In genomic region chr1:33663163-33663562, GRCm38 (mm10) we compare ENCODE assay signal across 8 mouse cellular contexts. TPM values are rescaled to one million over a fixed set of nuclear protein-coding genes. Genes with fewer than 3 reads are reported as not detected.
A peak's percentile ranks its signal among the peaks of the same experiment; 100 is the strongest.
DNase-seq lines count a peak whose midpoint lies in the region; ATAC-seq and TF ChIP-seq lines count a peak whose summit lies in the region.
"Had no signal": no experiment of that assay in that cellular context is flagged by ENCODE, and none has a peak within 500 bp of the region (broad histone marks: within the 10 kb centered on the region; RNA-seq: fewer than 3 reads in every experiment).

No protein-coding gene starts in this region.

- no peaks in the 10 kb centered on the region for H3K27me3 ChIP-seq in kidney, postnatal 0 days (ENCODE audit: insufficient read depth, low read length)
- H3K27me3 ChIP-seq in kidney, embryonic 15.5 days, result no peaks in the 10 kb centered on the region
- no peaks in the 10 kb centered on the region for H3K27me3 ChIP-seq in E14TG2a.4 (ENCODE audit: insufficient read depth, low read length)

- peak; percentile 73 for TF ChIP-seq CTCF in kidney, postnatal 0 days (IDR thresholded peaks at IDR 0.05; ENCODE audit: low read depth)
- peak; percentile 52 for TF ChIP-seq CTCF in E14TG2a.4 (conservative IDR thresholded peaks at IDR 0.05; ENCODE audit: low read length)

- 0 out of 2 replicates have a peak, but pooled peaks cover 18% of the 10 kb centered on the region for H3K36me3 ChIP-seq in kidney, postnatal 0 days (ENCODE audit: insufficient read depth, low read length)
- peaks cover 49% of the 10 kb centered on the region for H3K36me3 ChIP-seq in kidney, embryonic 15.5 days
- peaks cover 77% of the 10 kb centered on the region for H3K36me3 ChIP-seq in E14TG2a.4 (ENCODE audit: insufficient read depth, low read length)

- no peak overlapping the region for H3K4me3 ChIP-seq in kidney, postnatal 0 days (replicated peaks; ENCODE audit: low read depth, low read length)
- no peak overlapping the region for H3K4me3 ChIP-seq in kidney, embryonic 15.5 days (replicated peaks)
- no peak overlapping the region for H3K4me3 ChIP-seq in E14TG2a.4 (replicated peaks; ENCODE audit: low read length)

- no peak overlapping the region for H3K9ac ChIP-seq in kidney, postnatal 0 days (ENCODE audit: low read depth, low read length)
- no peak overlapping the region for H3K9ac ChIP-seq in kidney, embryonic 15.5 days

- H3K9me3 ChIP-seq in kidney, postnatal 0 days (replicated peaks; ENCODE audit: low read length), result no peaks in the 10 kb centered on the region
- H3K9me3 ChIP-seq in kidney, embryonic 15.5 days (replicated peaks), result no peaks in the 10 kb centered on the region
- no peaks in the 10 kb centered on the region for H3K9me3 ChIP-seq in E14TG2a.4 (ENCODE audit: low read length)

- H3K4me2 ChIP-seq in kidney, postnatal 0 days (ENCODE audit: low read length), result no peak overlapping the region
- H3K4me2 ChIP-seq in kidney, embryonic 15.5 days, result no peak overlapping the region

- no peaks in the 10 kb centered on the region for H3K4me1 ChIP-seq in kidney, postnatal 0 days (replicated peaks; ENCODE audit: insufficient read depth, low read length)
- H3K4me1 ChIP-seq in kidney, embryonic 15.5 days, result no peaks in the 10 kb centered on the region
- peaks cover 6% of the 10 kb centered on the region for H3K4me1 ChIP-seq in E14TG2a.4 (replicated peaks; ENCODE audit: low read depth, low read length)

- intact Hi-C loops in left cerebral cortex, postnatal 36 days (cut with DNase I), result no loop called here

- no peak for ATAC-seq in kidney, postnatal 0 days (replicated peaks; ENCODE audit: low FRiP score, low read depth)
- ATAC-seq in kidney, embryonic 15.5 days (replicated peaks; ENCODE audit: low FRiP score), result no peak

- H3K27ac ChIP-seq in kidney, postnatal 0 days, result no peak overlapping the region
- no peak overlapping the region for H3K27ac ChIP-seq in kidney, embryonic 15.5 days
- H3K27ac ChIP-seq: macrophage had no signal

- peak; percentile 76 for DNase-seq in kidney, postnatal 0 days (ENCODE audit: low spot score)
- peak; percentile 43 to 52 for DNase-seq in B cell, adult 2 months
- DNase-seq in induced T-regulatory cell, adult 2 months (ENCODE audit: low read depth), result peak; percentile 77
- DNase-seq in urinary bladder, postnatal 14 days (ENCODE audit: low spot score), result no peak
- DNase-seq in left cerebral cortex, postnatal 36 days (ENCODE audit: low spot score in 2 of 2), result no peak

RNA-seq across cellular contexts. Expression of gene Prim2, which starts 6.4 kb away (rescaled TPM):
- 16.1 and 21.1 TPM in 2 replicates for polyA plus RNA-seq in kidney, postnatal 0 days (2015; fragmentation: Nextera tagmentation; extraction: Ambion mirVana)
- 37.1 and 39.1 TPM in 2 replicates for polyA plus RNA-seq in kidney, embryonic 15.5 days (2015; fragmentation: Nextera tagmentation; extraction: Ambion mirVana)
- total RNA-seq in left cerebral cortex, postnatal 36 days (2021), result 1 to 10 TPM; 6.3 to 7.1 TPM

RNA-seq across cellular contexts. Expression of gene Rab23, which starts 56.5 kb away (rescaled TPM):
- 17.9 and 18.4 TPM in 2 replicates for polyA plus RNA-seq in kidney, postnatal 0 days (2015; fragmentation: Nextera tagmentation; extraction: Ambion mirVana)
- 28.0 and 30.2 TPM in 2 replicates for polyA plus RNA-seq in kidney, embryonic 15.5 days (2015; fragmentation: Nextera tagmentation; extraction: Ambion mirVana)
- total RNA-seq in left cerebral cortex, postnatal 36 days (2021), result 10 to 100 TPM; 27.4 to 32.1 TPM

Comparison
In these comparisons a context has a peak if more than half of its experiments do, and no peak if none do; other contexts are left out.
1. DNase-seq: peak in kidney, postnatal 0 days (single experiment), B cell, adult 2 months (2 of 2) and induced T-regulatory cell, adult 2 months (single experiment); none in urinary bladder, postnatal 14 days (single experiment) and left cerebral cortex, postnatal 36 days (0 of 2).